Mouse (Mus musculus) myocyte (in vitro differentiated cells): ENCODE measurements around the gene Icam1. TPM values are rescaled to one million over a fixed set of nuclear protein-coding genes. Genes with fewer than 3 reads are reported as not detected.

ENCODE experiments used
- H3K27me3 ChIP-seq: one replicate; pipeline ENCODE4 v1.6.1; 2011; ENCODE audit not compliant: control insufficient read depth, insufficient read depth, insufficient read length
- H3K36me3 ChIP-seq: one replicate; pipeline ENCODE4 v1.6.1; 2011; ENCODE audit not compliant: control insufficient read depth, insufficient read depth
- H3K4me2 ChIP-seq: one replicate; pipeline ENCODE4 v1.6.1; 2011; ENCODE audit warnings: low read depth, control low read depth
- H3K4me3 ChIP-seq: one replicate; pipeline ENCODE4 v1.5.1; 2011; ENCODE audit warnings: mild to moderate bottlenecking, control low read depth, moderate library complexity
- H3K79me2 ChIP-seq: one replicate; pipeline ENCODE4 v1.6.1; 2011; ENCODE audit not compliant: control insufficient read depth, insufficient read depth
- H3ac ChIP-seq: one replicate; pipeline ENCODE4 v1.6.1; 2011; ENCODE audit not compliant: control insufficient read depth, insufficient read length
- CEBPB ChIP-seq: IDR thresholded peaks from 2 replicates; pipeline ENCODE4 v1.6.1; 2011; ENCODE audit warnings: mild to moderate bottlenecking, moderate library complexity; ENCODE audit not compliant: poor library complexity, insufficient read depth, severe bottlenecking
- E2F4 ChIP-seq: IDR thresholded peaks from one replicate; pipeline ENCODE4 v1.6.1; 2011; ENCODE audit warnings: mild to moderate bottlenecking, control low read depth, moderate library complexity; ENCODE audit not compliant: insufficient read depth
- MAX ChIP-seq: IDR thresholded peaks from one replicate; pipeline ENCODE4 v1.6.1; 2011; ENCODE audit warnings: low read depth, mild to moderate bottlenecking, control low read depth
- MYOD1 ChIP-seq, 3 experiments: IDR thresholded peaks; one replicate each; pipeline ENCODE4 v1.6.1; 2011; ENCODE audit warnings: control low read depth in 2 of 3, low read depth in 2 of 3, mild to moderate bottlenecking in 2 of 3, moderate library complexity in 1 of 3; ENCODE audit not compliant: insufficient read length in 2 of 3, control insufficient read depth in 1 of 3
- MYOG ChIP-seq, 3 experiments: IDR thresholded peaks; one replicate each; pipeline ENCODE4 v1.6.1; 2011; ENCODE audit warnings: control low read depth in 2 of 3, low read depth in 2 of 3, mild to moderate bottlenecking in 2 of 3; ENCODE audit not compliant: insufficient read length in 2 of 3, control insufficient read depth in 1 of 3, insufficient read depth in 1 of 3
- POLR2A ChIP-seq: IDR thresholded peaks from one replicate; pipeline ENCODE4 v1.6.1; 2011; ENCODE audit warnings: low read depth, mild to moderate bottlenecking, control low read depth, moderate library complexity; ENCODE audit not compliant: insufficient read length
- POLR2AphosphoS2 ChIP-seq: IDR thresholded peaks from one replicate; pipeline ENCODE4 v1.6.1; 2011; ENCODE audit warnings: low read depth, control low read depth; ENCODE audit not compliant: insufficient read length
- REST ChIP-seq: IDR thresholded peaks from one replicate; pipeline ENCODE4 v1.6.1; 2011; ENCODE audit warnings: mild to moderate bottlenecking, control low read depth, moderate library complexity; ENCODE audit not compliant: insufficient read depth, insufficient read length
- SRF ChIP-seq: IDR thresholded peaks from one replicate; pipeline ENCODE4 v1.6.1; 2011; ENCODE audit warnings: low read depth; ENCODE audit not compliant: control insufficient read depth, insufficient read length
- TCF12 ChIP-seq: IDR thresholded peaks from one replicate; pipeline ENCODE4 v1.6.1; 2011; ENCODE audit warnings: mild to moderate bottlenecking, control low read depth; ENCODE audit not compliant: poor library complexity, insufficient read depth, severe bottlenecking
- TCF3 ChIP-seq: IDR thresholded peaks from one replicate; pipeline ENCODE4 v1.6.1; 2011; ENCODE audit warnings: low read depth, control low read depth; ENCODE audit not compliant: insufficient read length
- USF1 ChIP-seq: IDR thresholded peaks from one replicate; pipeline ENCODE4 v1.6.1; 2011; ENCODE audit warnings: low read depth, mild to moderate bottlenecking, control low read depth, moderate library complexity
- polyA plus RNA-seq: library from polyadenylated mRNA; unstranded; fragments of >200 nt; fragmentation: generic; extraction: Trizol; gene quantifications from one replicate; pipeline ENCODE4 v1.2.1, GENCODE M21; 2012; ENCODE audit warnings: missing spikeins

Icam1 gene
- polyA plus RNA-seq, 1 experiment = 0.06 TPM

DNA sequence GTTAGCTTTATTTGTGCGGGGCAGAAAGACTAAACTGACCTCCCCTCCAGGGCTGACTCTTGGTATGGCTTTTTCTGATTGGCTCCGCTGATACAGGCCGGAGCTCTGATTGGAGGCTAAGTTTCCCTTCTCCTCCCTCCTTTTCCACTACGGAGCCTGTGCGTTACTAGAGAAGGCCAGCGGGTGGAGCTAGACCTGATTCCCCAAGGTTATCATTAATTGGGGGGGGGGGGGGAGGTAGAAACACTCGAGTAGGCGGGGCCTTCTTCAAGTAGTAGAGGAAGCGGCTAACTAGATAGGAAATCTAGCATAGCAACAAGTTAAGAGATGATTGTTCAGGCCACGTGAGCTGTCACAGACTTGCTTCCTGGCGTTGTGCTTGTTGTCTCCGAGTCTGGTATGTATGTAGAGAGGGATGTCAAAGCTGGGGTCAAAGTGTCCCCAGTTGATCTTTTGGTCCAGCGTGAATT, 15.0 kb downstream of the Icam1 start:
- Histone ChIP-seq H3ac (no peak overlapping the region), H3K27me3 (peaks cover 11% of the 10 kb centered on the region)
- TF ChIP-seq MYOG (IDR thresholded peaks at IDR 0.05; ENCODE audit: control insufficient read depth in 1 of 3, insufficient read depth in 1 of 3, insufficient read length in 2 of 3, low read depth in 2 of 3) = no peak
- TF ChIP-seq USF1 = peak; percentile 33

DNA sequence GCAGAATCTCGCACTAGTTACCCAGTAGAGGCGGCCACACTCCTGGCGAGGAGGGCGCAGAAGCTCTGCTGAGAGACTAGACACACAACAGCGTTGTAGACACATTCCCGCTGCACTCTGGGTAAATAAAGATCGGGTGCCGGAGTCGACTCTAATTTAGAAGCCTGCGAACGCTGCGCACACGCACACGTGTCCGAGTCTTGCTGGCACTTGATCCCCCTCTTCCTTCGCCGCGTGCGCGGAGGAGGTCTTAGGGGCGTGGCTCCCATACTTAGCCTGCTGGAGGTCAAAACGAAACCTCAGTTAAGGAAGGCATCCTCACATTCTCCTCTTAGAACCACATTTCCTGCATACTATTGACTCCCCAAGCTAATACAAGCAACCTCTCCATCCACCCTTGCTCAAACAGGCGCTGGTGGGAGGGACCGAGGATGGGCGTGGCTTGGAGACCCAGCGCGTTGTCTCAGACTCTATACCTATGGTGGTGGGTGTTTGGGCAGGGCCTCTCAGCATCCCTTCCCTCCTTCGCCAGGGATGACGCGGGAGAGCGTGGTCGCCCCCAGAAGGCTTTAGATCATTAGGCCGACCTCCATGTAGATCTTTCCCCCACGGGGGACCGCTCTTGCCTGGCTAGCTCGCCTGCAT, 15.6 kb downstream of the Icam1 start:
- H3ac ChIP-seq = no peak overlapping the region
- H3K27me3 ChIP-seq = peaks cover 17% of the 10 kb centered on the region

More for the DNA sequence above, 15.0 kb downstream of the Icam1 start:
- Histone ChIP-seq H3K79me2 (no peaks in the 10 kb centered on the region), H3K4me2 (peak overlapping the region; percentile 100), H3K4me3 (peak overlapping the region; percentile 45), H3K36me3 (no peaks in the 10 kb centered on the region)

DNA sequence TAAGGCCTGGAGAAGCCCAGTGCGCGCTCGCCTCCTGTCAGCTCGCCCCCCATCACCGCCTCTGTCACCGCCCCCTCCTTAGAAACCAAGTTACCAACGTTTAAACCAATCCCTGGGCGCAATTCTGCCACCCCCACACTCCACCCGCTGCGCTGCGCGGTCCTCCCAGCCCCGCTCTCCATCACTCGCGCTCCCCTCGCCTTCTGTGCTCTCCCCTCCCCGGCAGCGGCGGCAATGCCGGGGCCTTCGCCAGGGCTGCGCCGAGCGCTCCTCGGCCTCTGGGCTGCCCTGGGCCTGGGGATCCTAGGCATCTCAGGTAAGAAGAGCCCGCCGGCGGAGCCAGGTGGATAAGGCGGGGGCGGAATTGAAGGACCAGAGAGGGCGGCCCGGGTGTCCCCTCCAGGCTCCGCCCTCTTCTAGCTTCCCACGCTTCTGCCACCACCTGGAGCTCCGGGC, 16.1 kb downstream of the Icam1 start, which contains the start of gene Icam5:
Gene Icam5 (plus strand): TSS at position 178 of the 456 bp plus-strand sequence.
- Histone ChIP-seq H3ac (peak within 1 kb of the TSS; percentile 19), H3K4me2 (peak within 1 kb of the TSS; percentile 100), H3K27me3 (peaks cover 22% of the 10 kb centered on the region), H3K79me2 (no peaks in the 10 kb centered on the region), H3K36me3 (no peaks in the 10 kb centered on the region), H3K4me3 (peak within 1 kb of the TSS; percentile 45)
- TF ChIP-seq SRF = no peak
- TF ChIP-seq MAX = no peak
- no peak for TF ChIP-seq CEBPB
- no peak for TF ChIP-seq USF1
- TF ChIP-seq MYOG (IDR thresholded peaks at IDR 0.05; ENCODE audit: control insufficient read depth in 1 of 3, insufficient read depth in 1 of 3, insufficient read length in 2 of 3, low read depth in 2 of 3) = no peak
- TF ChIP-seq POLR2A = no peak
- no peak for TF ChIP-seq TCF3
- TF ChIP-seq E2F4 = no peak
- no peak for TF ChIP-seq TCF12
- TF ChIP-seq POLR2AphosphoS2 = no peak
- TF ChIP-seq MYOD1 (IDR thresholded peaks at IDR 0.05; ENCODE audit: control insufficient read depth in 1 of 3, insufficient read length in 2 of 3, low read depth in 2 of 3) = no peak
- no peak for TF ChIP-seq REST

More for the DNA sequence above, 15.6 kb downstream of the Icam1 start:
- TF ChIP-seq POLR2A (peak; percentile 34), TCF12 (no peak)
- peak overlapping the region; percentile 45 for H3K4me3 ChIP-seq
- peak overlapping the region; percentile 100 for H3K4me2 ChIP-seq
- no peaks in the 10 kb centered on the region for H3K36me3 ChIP-seq
- H3K79me2 ChIP-seq = no peaks in the 10 kb centered on the region

DNA sequence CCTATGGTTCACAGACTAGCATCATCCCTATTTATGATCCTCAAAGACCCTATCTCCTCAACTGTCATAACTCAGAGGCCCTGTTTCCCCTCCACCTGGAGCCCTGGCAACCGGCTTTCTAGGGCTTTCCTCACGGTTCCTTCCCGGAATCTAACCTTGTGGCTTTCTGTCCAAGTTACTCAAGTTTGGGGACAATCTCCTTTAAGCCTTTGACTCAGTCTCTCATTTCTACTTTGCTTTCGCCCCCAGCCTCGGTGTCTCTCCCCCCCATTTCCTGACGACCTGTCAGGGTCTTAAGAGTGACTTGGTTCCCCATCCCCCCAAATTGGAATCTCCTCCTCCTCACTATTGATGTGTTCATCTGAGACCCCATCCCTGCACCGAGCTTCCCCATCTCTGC, 16.7 kb downstream of the Icam1 start:
- Histone ChIP-seq H3ac (peak overlapping the region; percentile 19), H3K4me2 (peak overlapping the region; percentile 100), H3K27me3 (peaks cover 28% of the 10 kb centered on the region), H3K36me3 (no peaks in the 10 kb centered on the region), H3K4me3 (peak overlapping the region; percentile 45), H3K79me2 (no peaks in the 10 kb centered on the region)
- no peak for TF ChIP-seq CEBPB
- TF ChIP-seq POLR2AphosphoS2 = no peak
- no peak for TF ChIP-seq POLR2A
- no peak for TF ChIP-seq MAX
- no peak for TF ChIP-seq TCF3
- TF ChIP-seq TCF12 = no peak
- no peak for TF ChIP-seq MYOG (IDR thresholded peaks at IDR 0.05; ENCODE audit: control insufficient read depth in 1 of 3, insufficient read depth in 1 of 3, insufficient read length in 2 of 3, low read depth in 2 of 3)

DNA sequence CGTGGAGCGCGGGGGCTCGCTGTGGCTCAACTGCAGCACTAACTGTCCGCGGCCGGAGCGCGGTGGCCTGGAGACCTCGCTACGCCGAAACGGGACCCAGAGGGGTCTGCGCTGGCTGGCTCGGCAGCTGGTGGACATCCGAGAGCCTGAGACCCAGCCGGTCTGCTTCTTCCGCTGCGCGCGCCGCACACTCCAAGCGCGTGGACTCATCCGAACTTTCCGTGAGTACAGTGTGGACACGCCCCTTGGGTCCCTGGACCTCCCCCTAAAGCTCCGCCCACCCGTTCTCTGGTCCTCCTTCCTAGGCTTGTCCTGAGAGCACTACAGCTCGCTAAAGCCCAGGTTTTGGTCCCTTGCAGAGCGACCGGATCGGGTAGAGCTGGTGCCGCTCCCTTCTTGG, 17.4 kb downstream of the Icam1 start:
- H3K36me3 ChIP-seq = no peaks in the 10 kb centered on the region
- H3K79me2 ChIP-seq = no peaks in the 10 kb centered on the region
- H3ac ChIP-seq = peak overlapping the region; percentile 19
- H3K4me2 ChIP-seq = peak overlapping the region; percentile 100
- peaks cover 33% of the 10 kb centered on the region for H3K27me3 ChIP-seq
- H3K4me3 ChIP-seq = peak overlapping the region; percentile 45
- peak; percentile 50 for TF ChIP-seq POLR2A
- no peak for TF ChIP-seq POLR2AphosphoS2
